Mouse (Mus musculus): ENCODE measurements around the gene Nr1h3. TPM values are rescaled to one million over a fixed set of nuclear protein-coding genes. Genes with fewer than 3 reads are reported as not detected.

The Nr1h3 gene
- total and polyA plus RNA-seq, 3 experiments, result 0.17 to 0.93 TPM; not detected in 1

- Histone ChIP-seq H3K27me3 (replicated peaks) (no peaks in the 10 kb centered on the region), H3K79me2 (replicated peaks; ENCODE audit: control insufficient read depth, extremely low read depth, insufficient read depth, poor library complexity, severe bottlenecking) (no peaks in the 10 kb centered on the region), H3K4me1 (ENCODE audit: control insufficient read depth in 1 of 2, insufficient read depth in 2 of 2) (no peaks in the 10 kb centered on the region), H3K9ac (ENCODE audit: insufficient read depth, low read depth) (no peak overlapping the region), H3K4me2 (ENCODE audit: insufficient read depth, low read depth, poor library complexity, severe bottlenecking) (no peak overlapping the region), H3K36me3 (replicated peaks in 1 of 2; ENCODE audit: control insufficient read depth in 1 of 2, insufficient read depth in 1 of 2, low read length in 1 of 2) (peaks cover 70 to 95% of the 10 kb centered on the region in 2 experiments), H3K9me3 (replicated peaks; ENCODE audit: low read length) (no peaks in the 10 kb centered on the region), H3K4me3 (replicated peaks in 1 of 3; ENCODE audit: low read depth in 2 of 3, low read length in 2 of 3, poor library complexity in 1 of 3) (no peak overlapping the region), H3K27ac (ENCODE audit: insufficient read depth, low read depth) (no peak overlapping the region)
- no peak for DNase-seq (ENCODE audit: extremely low read depth)
- dilution Hi-C loops (cut with MboI; ENCODE audit: extremely low pct_ligation_motif_present, extremely low pct_unique_long_range_greater_than_20kb, low sequenced_read_pairs) (no loop called here), in situ Hi-C loops (cut with MboI; ENCODE audit: low pct_ligation_motif_present, low pct_unique_long_range_greater_than_20kb, low sequenced_read_pairs) (no loop called here)
- TF ChIP-seq NRF1 (IDR thresholded peaks at IDR 0.05; ENCODE audit: low read depth, low read length) (no peak), CTCF (conservative IDR thresholded peaks at IDR 0.05 in 1 of 2, IDR thresholded peaks at IDR 0.05 in 1 of 2; ENCODE audit: low read depth in 2 of 2, low read length in 2 of 2) (no peak), UBTF (IDR thresholded peaks at IDR 0.05; ENCODE audit: low read depth, low read length) (no peak), KAT2A (IDR thresholded peaks at IDR 0.05; ENCODE audit: insufficient replicate concordance, low read length) (no peak), ZC3H11A (IDR thresholded peaks at IDR 0.05; ENCODE audit: low read depth, low read length) (no peak), PAX5 (IDR thresholded peaks at IDR 0.05; ENCODE audit: low read length) (no peak), JUN (IDR thresholded peaks at IDR 0.05; ENCODE audit: insufficient read depth, low read depth, low read length) (no peak), MAX (IDR thresholded peaks at IDR 0.05; ENCODE audit: low read length) (no peak), USF1 (IDR thresholded peaks at IDR 0.05; ENCODE audit: low read depth, low read length) (no peak), CHD1 (IDR thresholded peaks at IDR 0.05; ENCODE audit: low read depth, low read length) (no peak), POLR2A (IDR thresholded peaks at IDR 0.05; ENCODE audit: low read depth, low read length) (no peak), ELF1 (IDR thresholded peaks at IDR 0.05; ENCODE audit: low read depth, low read length) (no peak), ETS1 (conservative IDR thresholded peaks at IDR 0.05; ENCODE audit: low read depth, low read length) (no peak), NELFE (IDR thresholded peaks at IDR 0.05; ENCODE audit: low read depth, low read length) (no peak), BHLHE40 (IDR thresholded peaks at IDR 0.05; ENCODE audit: low read depth, low read length) (no peak), CHD2 (IDR thresholded peaks at IDR 0.05; ENCODE audit: low read length) (no peak)
Observed at GRCm38 (mm10) chr2:91163532-91163931, 39.1 kb downstream of the Nr1h3 start.

GRCm38 (mm10) chr2:91162952-91163351 is 39.7 kb downstream of the Nr1h3 start:
- H3K9me3 ChIP-seq (replicated peaks; ENCODE audit: low read length), result no peaks in the 10 kb centered on the region
- no peak for TF ChIP-seq RAD21 (IDR thresholded peaks at IDR 0.05; ENCODE audit: low read depth, low read length)
- no peak for TF ChIP-seq USF1 (IDR thresholded peaks at IDR 0.05; ENCODE audit: low read depth, low read length)
- no peak for TF ChIP-seq JUN (IDR thresholded peaks at IDR 0.05; ENCODE audit: insufficient read depth, low read depth, low read length)
- TF ChIP-seq NRF1 (IDR thresholded peaks at IDR 0.05; ENCODE audit: low read depth, low read length), result no peak
- no peak for TF ChIP-seq MAFK (IDR thresholded peaks at IDR 0.05; ENCODE audit: insufficient replicate concordance, low read length)
- no peak for TF ChIP-seq MAX (IDR thresholded peaks at IDR 0.05; ENCODE audit: low read length)
- no peak for TF ChIP-seq RCOR1 (conservative IDR thresholded peaks at IDR 0.05; ENCODE audit: low read depth, low read length)
- TF ChIP-seq KAT2A (IDR thresholded peaks at IDR 0.05; ENCODE audit: insufficient replicate concordance, low read length), result no peak
- no peak overlapping the region for H3K4me2 ChIP-seq (ENCODE audit: insufficient read depth, low read depth, poor library complexity, severe bottlenecking)
- H3K27me3 ChIP-seq (replicated peaks), result no peaks in the 10 kb centered on the region
- dilution Hi-C loops (cut with MboI; ENCODE audit: extremely low pct_ligation_motif_present, extremely low pct_unique_long_range_greater_than_20kb, low sequenced_read_pairs), result no loop called here
- H3K4me1 ChIP-seq (ENCODE audit: control insufficient read depth in 1 of 2, insufficient read depth in 2 of 2), result no peaks in the 10 kb centered on the region
- peaks cover 71 to 94% of the 10 kb centered on the region in 2 experiments for H3K36me3 ChIP-seq (replicated peaks in 1 of 2; ENCODE audit: control insufficient read depth in 1 of 2, insufficient read depth in 1 of 2, low read length in 1 of 2)
- H3K79me2 ChIP-seq (replicated peaks; ENCODE audit: control insufficient read depth, extremely low read depth, insufficient read depth, poor library complexity, severe bottlenecking), result no peaks in the 10 kb centered on the region
- in situ Hi-C loops (cut with MboI; ENCODE audit: low pct_ligation_motif_present, low pct_unique_long_range_greater_than_20kb, low sequenced_read_pairs), result no loop called here
- no peak overlapping the region for H3K27ac ChIP-seq (ENCODE audit: insufficient read depth, low read depth)
- DNase-seq (ENCODE audit: extremely low read depth), result no peak
- H3K9ac ChIP-seq (ENCODE audit: insufficient read depth, low read depth), result no peak overlapping the region
- no peak overlapping the region for H3K4me3 ChIP-seq (replicated peaks in 1 of 3; ENCODE audit: low read depth in 2 of 3, low read length in 2 of 3, poor library complexity in 1 of 3)
